Mouse (Mus musculus) urinary bladder, adult 18-20 months (tissue): ENCODE measurements at regions not wholly inside any gene's neighbourhood (a gene's known extent, or its start where the extent isn't known, plus 50 kb on each side); places are given as distances from the start of the nearest gene placed in this dataset.

Experiments
- DNase-seq, 2 experiments: peaks; one replicate each; pipeline ENCODE4 v3.0.0; 2022; ENCODE audit warnings: low spot score in 2 of 2, mixed read lengths in 2 of 2

- no peak for DNase-seq
Measured at GRCm38 (mm10) chr14:120146908-120147770, 104.9 kb upstream of the Oxgr1 start.

- no peak for DNase-seq
Measured at GRCm38 (mm10) chr14:120148803-120149202, 106.6 kb upstream of the Oxgr1 start.

- DNase-seq, result no peak
Measured at GRCm38 (mm10) chr14:120149341-120149741, 107.1 kb upstream of the Oxgr1 start.

- DNase-seq, result no peak
Measured at GRCm38 (mm10) chr14:120150589-120150988, 108.4 kb upstream of the Oxgr1 start.

- no peak for DNase-seq
Measured at GRCm38 (mm10) chr14:120154413-120154812, 112.2 kb upstream of the Oxgr1 start.

- no peak for DNase-seq
Measured at GRCm38 (mm10) chr14:120164184-120164583, 111.3 kb upstream of the Mbnl2 start.

GRCm38 (mm10) chr14:120165496-120166045 is 109.9 kb upstream of the Mbnl2 start:
- DNase-seq, result no peak

- no peak for DNase-seq
Measured at GRCm38 (mm10) chr14:120170733-120171132, 104.7 kb upstream of the Mbnl2 start.

GRCm38 (mm10) chr14:120172058-120172457 is 103.4 kb upstream of the Mbnl2 start:
- DNase-seq, result no peak

GRCm38 (mm10) chr14:120172844-120173243 is 102.6 kb upstream of the Mbnl2 start:
- no peak for DNase-seq

GRCm38 (mm10) chr14:120174615-120175014 is 100.9 kb upstream of the Mbnl2 start:
- DNase-seq, result no peak

GRCm38 (mm10) chr14:120195218-120195617 is 80.3 kb upstream of the Mbnl2 start:
- DNase-seq, result no peak

GRCm38 (mm10) chr14:120211741-120212140 is 63.7 kb upstream of the Mbnl2 start:
- no peak for DNase-seq

GRCm38 (mm10) chr14:120212626-120213025 is 62.8 kb upstream of the Mbnl2 start:
- no peak for DNase-seq

- no peak for DNase-seq
Measured at GRCm38 (mm10) chr14:120219224-120219623, 56.2 kb upstream of the Mbnl2 start.

- DNase-seq, result no peak
Measured at GRCm38 (mm10) chr14:120223528-120224201, 51.8 kb upstream of the Mbnl2 start.

GRCm38 (mm10) chr14:120224202-120224846 is 51.1 kb upstream of the Mbnl2 start:
- DNase-seq, result no peak

GRCm38 (mm10) chr14:120225657-120226056 is 49.8 kb upstream of the Mbnl2 start:
- DNase-seq, result no peak
